Mouse (Mus musculus) G1E-ER4 (cell line): Measurements from ENCODE around the gene Aco1. TPM values are rescaled to one million over a fixed set of nuclear protein-coding genes. Genes with fewer than 3 reads are reported as not detected.

Experiments
- GATA1 ChIP-seq: IDR thresholded peaks from one replicate; pipeline ENCODE4 v1.8.0; 2012; ENCODE audit warnings: low read length, inconsistent platforms
- polyA plus RNA-seq: library from polyadenylated mRNA; stranded (reverse); fragments of >175 nt; gene quantifications from 2 replicates; pipeline ENCODE4 v1.2.3, GENCODE M21; 2012

Gene Aco1
- polyA plus RNA-seq, result 19.3 and 25.3 TPM in 2 replicates

DNA sequence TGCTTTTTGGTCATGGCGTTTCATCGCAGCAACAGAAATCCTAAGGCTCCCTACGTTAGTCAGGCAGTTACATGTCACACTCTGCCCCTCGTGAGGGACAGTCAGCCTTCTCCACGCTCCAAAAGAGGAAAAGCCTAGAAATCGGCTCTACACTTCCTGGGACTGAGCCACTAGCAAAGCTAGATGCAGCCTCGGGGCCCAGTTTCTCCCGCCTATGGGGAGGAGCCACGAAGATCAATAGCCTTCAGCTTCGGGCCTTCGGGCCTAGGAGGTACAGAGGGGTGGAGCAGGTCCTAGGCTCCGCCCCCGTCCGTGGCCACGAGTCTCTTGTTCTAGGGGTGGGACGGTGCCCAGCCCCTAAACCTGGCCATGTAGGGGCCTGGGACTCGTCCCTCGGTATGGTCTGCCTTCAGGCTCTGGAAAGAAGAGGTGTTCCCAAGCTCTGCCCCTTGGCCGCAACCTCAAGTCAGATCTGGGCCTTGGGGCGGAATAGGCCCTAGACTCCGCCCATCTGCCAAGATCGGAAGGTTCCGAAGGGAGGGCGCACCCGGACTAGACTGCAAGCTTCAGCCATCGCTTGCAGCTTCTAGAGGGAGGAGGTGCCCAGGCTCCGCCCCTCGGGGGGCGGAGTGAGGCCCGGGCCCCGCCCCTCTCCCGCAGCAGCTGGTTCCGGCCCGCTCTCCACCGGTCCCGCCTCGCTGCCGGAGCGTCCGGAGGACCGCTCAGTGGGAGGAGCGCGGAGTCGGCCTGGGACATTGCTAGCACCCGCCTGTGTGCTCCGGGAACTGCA, at the start of gene Aco1:
Gene Aco1, plus strand, starts transcription at position 339 of the 790 bp plus-strand sequence.
- no peak for TF ChIP-seq GATA1

DNA sequence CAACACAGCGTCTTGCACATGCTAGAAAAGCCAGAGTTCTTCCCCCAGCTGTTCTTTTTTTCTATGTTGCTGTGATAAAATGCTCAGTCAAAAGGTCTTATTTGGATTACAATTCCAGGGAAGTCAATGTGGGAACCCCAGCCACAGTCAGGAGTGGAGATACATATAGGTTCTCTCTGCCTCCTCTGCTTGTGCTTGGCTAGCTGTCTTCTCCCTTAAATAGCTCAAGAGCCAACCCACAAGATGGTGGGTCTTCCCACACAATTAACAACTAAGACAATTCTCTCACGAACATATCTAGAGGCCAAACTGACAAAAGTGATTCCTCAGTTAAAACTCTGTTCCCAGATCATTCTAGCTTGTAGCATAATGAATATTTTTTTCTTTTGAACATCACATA, 47.9 kb upstream of the Aco1 start:
- TF ChIP-seq GATA1, result no peak

DNA sequence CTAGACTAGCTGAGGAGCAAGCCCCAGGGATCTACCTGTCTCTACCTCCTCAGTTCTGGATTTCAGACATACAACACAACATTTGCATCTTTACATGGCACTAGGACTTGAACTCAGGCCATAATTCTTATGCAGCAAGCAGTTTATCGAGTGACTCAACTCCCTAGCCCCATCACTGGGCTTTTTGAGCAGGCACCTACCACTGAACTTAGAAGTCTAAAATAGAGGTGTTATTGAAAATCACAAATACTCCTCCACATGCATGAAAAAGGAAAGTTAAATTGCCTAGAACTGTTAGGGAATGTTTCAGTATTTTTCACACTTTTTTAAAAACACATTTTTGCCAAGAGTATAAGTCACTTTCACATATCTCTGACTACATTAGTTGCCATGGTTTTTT, 39.9 kb upstream of the Aco1 start:
- TF ChIP-seq GATA1, result no peak

DNA sequence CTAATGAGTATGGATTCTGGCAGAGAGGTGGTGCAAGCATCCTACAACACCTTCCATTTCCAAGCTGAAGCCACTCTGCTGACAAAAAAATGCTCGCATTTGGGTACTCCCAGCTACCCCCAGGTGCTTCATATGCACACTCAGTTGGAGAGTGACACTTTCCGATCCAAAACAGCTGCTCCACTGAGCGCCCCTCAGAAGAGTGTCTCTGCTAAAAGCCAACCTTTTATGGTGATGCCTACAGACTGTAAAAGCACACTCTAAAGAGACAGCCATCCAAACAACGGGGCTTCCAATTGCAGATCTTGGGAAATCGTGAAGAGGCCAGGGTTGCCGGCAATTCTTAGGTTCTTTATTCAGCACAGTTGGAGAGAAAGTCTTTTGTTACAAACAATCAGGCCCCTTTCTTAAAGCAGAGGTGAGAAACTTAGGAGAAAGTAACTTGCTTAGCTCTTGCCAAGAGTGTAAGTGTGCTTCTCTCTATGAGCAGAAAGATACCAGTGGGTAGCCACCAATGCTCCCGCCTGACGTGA, 36.8 kb upstream of the Aco1 start:
- no peak for TF ChIP-seq GATA1

DNA sequence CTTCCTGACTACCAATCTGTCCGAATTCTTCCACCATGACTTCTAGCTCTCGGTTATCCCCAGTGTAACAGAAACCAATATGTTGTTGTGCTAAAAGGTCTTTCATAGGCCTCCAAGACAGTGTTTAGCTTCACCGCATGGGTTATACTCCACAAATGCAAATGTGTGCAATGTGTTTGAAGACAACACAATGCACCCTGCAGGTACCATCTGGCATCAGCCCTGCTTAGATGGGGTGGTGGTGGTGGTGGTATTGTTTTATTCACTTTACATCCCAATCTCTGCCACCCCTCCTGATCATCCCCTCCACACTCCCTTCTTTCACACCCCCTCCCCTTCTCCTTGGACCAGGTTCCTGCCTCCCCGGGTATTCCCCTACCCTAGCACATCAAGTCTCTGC, 34.9 kb upstream of the Aco1 start:
- no peak for TF ChIP-seq GATA1

DNA sequence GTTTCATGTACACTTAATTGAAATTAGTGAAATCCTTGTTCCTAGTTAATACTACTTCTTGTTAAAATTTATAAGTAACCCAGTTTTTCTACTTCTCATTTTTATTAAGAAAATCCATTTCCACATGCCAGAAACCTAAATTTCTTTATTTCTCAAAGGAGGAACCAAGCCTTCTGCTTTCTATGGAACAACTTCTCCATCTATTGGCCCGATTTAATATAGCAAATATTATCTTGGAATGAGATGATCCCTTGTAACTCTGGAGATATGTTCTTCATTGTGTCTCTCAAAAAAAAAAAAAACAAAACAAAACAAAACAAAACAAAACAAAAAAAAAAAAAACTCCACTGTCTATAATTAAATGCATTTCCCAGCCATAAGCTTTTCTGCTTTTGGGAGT, 29.7 kb upstream of the Aco1 start:
- TF ChIP-seq GATA1, result no peak

DNA sequence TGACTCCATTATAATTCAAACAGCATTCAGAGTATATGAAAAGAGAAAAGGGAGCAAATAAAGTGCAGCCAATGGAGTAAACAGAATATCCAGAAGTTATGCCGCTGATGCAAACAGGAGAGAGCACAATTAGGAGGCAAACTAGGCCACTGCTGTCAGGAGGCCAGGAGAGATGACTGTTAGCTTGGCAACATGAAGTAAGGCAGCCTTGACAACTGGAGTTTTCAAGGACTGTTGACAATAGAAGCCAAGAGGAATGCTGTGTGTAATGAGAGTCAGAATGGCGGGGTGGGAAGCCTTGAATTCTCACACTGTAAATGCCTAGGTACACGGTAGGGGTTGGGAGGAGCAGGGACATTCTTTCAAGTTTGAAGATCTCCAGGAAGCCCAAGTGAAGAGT, 21.7 kb upstream of the Aco1 start:
- TF ChIP-seq GATA1, result no peak

DNA sequence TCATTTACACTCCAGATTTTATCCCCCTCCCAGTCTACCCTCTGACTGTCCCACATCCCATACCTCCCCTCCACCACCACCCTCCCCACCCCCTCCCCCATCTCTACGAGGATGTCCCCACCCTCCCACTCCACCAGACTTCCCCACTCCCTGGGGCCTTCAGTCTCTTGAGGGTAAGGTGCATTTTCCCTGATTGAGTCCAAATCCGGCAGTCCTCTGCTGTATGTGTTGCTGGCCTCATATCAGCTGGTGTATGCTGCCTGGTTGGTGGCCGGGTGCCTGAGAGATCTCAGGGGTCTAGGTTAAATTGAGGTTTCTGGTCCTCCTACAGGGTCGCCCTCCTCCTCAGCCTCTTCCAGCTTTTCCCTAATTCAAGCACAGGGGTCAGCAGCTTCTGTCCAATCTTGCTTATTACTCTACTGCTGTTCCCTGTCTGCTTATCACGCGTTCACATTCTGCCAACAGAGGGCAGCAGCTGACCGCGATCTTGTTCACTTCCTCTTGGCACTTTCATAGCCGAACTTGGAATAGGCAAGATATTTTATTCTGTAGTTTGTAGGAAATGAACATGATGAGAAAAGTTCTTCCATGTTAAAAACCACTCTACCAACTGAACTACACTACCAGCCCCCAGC, 8.3 kb upstream of the Aco1 start:
- no peak for TF ChIP-seq GATA1

DNA sequence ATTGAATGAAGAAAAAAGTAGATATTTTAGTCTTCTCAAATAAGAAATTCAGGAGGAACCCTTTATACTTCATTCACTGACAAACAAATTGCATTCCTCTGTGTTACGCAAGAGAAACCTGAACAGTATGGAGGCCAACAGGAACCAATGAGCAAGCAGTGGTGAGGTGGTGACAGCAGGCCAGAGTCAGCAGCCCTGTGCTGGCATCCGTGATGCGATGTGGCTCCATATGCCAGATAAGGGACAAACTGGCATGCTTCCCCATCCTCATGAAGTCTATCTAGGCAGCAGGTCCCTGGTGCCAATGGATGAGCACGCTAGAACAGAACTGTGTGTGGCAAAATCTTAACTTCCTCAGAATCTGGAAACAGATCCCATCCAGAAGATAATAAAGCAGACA, 6.4 kb upstream of the Aco1 start:
- TF ChIP-seq GATA1, result no peak

DNA sequence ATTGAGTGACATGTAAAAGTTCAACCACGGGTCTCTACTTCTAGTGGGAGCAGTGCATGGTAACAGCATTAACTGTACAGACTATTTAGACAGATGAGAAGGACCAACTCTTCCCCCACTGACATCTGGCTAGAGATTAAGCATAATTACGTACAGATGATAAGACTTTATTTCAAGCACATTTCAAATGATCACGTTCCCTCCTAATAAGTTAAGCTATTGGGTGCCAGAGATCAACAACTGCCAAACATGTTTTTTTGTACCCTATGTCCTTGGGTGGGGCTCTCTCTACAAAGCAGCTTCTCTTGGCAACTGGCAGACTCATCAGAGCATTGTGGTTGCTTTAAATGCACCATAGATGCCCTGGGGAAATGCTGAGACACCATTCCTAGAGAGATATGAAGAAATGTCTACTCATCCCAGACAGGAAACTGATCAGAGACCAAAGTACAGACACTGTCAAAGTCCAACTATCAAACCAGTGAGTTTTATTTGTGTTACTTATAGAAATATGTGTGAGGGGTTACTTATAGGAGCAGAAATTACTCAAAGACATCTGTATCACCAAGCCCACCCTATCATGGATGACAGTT, 3.1 kb upstream of the Aco1 start:
- TF ChIP-seq GATA1, result peak; percentile 75

DNA sequence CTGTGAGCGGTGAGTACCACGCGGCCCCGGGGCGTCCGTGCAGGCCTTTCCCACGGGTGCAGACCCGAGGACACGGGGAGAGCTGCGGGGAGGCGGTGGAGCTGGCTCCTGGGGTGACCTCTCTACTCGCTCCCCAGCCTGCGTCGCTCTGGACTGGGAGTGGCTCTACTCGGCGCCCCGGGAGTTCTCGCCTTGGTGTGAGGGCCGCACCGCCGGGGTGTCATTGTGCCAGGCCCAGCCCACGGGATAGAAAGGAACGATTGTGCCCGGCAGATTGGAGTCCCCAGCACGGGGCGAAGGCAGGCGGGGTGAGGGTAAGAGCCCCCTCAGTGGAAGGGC, 621 bp downstream of the Aco1 start:
- TF ChIP-seq GATA1, result no peak

DNA sequence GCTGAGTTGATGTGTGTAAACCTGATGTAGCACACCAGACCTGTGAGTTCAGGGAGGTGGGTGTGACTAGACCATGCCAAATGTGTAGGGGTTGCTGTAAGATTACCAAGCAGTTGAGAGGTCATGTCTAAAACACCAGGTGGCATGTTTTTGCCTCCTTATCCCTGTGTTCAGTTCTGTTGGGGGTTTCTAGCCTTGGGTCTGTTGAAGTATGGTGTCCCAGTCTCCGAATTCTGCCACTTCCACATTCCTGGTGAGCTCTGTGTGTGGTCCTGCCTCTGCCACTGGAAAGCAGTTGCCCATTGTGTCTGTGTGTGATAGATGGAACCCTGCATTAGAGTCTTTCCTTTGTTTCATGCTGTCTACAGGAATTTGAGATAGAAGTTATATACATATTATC, 1.7 kb downstream of the Aco1 start:
- no peak for TF ChIP-seq GATA1

DNA sequence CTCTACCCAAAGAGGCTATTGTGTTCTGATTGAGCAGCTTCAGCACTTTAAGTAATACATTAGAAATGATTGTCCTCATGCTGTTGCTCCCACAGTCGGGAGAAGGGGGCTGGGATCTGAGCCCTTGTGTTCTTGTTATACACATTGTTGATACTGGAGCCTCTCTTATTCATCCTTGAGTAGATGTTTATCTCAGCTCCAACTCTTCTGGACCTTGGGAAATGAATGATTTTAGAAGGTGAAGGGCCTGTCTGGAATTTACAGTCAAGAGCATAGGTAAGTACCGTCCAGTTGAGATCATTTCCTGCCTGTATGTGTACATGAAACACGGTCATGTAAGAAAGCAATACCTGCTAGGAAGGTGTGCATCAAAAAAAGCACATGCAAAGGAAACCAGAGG, 2.1 kb downstream of the Aco1 start:
- TF ChIP-seq GATA1, result no peak

DNA sequence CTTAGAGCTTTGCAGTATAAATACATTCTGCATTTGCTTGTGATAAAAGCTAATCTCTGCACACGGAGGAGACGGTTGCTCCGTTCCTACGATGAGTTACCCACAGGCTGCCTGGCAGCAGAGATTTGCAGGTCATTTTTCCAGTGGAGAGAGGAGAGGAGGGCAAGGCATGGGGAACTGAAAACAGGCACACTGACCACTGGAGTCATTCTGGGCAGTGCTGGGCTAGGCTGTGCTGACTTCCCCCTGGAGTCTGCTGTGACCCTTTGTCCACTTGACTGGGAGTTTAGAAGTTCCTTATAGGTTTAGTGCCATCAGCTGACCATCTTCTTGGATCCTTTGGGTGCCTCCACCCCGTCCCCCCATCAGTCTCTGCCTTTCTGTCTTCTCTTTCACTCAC, 5.4 kb downstream of the Aco1 start:
- TF ChIP-seq GATA1, result no peak

DNA sequence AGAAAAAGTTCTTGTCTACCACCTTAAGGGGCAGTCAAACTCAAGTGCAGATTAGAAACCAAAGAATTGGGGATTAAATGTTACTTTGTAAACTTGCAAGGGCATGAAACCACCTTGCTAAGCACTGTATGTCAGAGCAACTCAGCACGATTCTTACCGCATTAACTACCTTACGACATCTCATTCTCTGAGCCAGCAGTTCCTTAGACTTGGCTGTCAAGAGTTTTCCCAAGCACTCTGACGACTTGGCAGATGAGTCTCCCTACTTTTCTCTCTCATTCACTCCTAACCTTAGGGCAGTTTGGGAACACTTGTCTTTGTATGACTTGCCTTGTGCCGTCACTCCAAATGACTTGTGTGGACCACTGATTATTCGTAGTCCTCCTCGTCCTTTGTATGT, 7.2 kb downstream of the Aco1 start:
- TF ChIP-seq GATA1, result no peak

DNA sequence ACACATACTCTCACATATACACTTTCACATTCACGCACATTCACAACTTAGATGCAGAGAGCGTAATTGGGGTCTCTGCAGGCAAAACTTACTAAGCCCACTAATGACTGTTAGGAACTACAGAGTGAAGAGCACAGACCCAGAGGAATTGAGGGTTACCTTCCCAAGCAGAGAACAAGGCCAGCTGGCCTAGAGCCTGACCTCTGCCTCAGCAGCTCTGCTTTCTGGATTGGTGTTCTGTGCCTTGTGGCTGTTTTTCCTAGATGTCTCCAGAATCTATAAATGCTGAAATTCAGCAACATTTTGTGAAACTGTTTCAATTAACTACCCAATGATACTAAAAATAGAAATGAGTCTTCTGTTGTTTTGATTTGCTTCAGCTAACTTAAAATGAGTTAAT, 9.9 kb downstream of the Aco1 start:
- no peak for TF ChIP-seq GATA1

DNA sequence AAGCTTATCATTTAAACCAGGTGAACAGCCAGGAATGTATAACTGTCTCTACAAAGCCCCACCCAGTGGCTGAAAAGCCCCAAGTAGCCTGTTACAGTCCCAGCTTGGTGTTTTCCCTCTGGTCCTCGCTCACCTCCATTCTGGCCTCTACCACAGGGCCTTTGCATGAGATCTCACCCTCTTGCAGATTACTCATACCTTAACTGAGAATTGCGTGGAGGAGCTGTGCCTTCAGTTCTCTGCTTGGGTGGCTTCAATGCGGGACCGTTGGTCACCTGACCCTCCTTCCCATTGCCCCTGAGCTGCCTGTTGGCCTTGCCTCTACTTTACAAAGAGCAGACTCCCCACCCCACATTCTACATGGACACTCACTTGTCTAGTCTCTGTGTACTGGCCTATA, 10.6 kb downstream of the Aco1 start:
- TF ChIP-seq GATA1, result no peak
